Mouse (Mus musculus) MEL-GATA-1-ER (cell line): ENCODE data around the gene Hist1h1t.

Experiments used
- DNase-seq: peaks from one replicate; pipeline ENCODE4 v3.0.0-alpha.2; 2012; ENCODE audit warnings: low read depth; ENCODE audit errors: extremely low read depth

The Hist1h1t gene

GRCm38 (mm10) chr13:23695514-23695913, at the start of gene Hist1h1t:
Gene Hist1h1t (plus strand): TSS chr13:23695814.
- DNase-seq: no peak

DNA sequence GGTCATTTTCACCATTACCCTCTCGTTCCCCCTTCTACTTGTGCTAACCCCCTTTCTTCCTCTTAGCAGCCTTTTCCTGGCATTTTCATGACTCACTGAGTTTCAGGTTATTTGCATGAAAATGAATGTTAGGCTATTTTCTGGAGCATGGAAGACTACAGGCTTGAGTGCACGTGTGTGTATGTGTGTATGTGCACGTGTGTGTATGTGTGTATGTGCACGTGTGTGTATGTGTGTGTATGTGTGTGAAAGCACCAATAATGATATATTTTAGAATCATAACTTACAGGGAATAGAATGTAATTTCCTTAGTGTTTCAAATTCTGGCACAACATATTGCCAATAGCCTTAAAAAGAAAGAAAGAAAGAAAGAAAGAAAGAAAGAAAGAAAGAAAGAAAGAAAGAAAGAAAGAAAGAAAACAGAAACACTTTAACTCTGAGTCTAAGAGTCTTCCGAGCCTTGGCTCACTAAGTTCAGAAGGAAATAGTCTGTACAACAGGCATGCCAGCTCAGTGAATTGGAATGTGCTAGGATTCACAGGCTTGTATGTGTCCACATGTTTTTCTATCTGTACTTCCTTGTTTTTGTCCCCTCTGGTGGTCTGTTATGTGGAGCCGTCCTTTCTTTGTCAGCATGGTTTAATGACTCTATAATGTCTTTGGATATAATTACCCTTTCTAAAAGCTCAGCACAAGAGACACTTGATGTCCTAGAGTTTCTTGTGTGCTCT, 35.8 kb upstream of the Hist1h1t start:
- no peak for DNase-seq

- DNase-seq: no peak
Observed at GRCm38 (mm10) chr13:23662536-23662935, 33.1 kb upstream of the Hist1h1t start.

GRCm38 (mm10) chr13:23681990-23682582, 13.5 kb upstream of the Hist1h1t start:
- no peak for DNase-seq

GRCm38 (mm10) chr13:23682623-23682946, 13.0 kb upstream of the Hist1h1t start:
- DNase-seq: no peak

GRCm38 (mm10) chr13:23682947-23683754, 12.5 kb upstream of the Hist1h1t start:
- peak; percentile 62 for DNase-seq

DNA sequence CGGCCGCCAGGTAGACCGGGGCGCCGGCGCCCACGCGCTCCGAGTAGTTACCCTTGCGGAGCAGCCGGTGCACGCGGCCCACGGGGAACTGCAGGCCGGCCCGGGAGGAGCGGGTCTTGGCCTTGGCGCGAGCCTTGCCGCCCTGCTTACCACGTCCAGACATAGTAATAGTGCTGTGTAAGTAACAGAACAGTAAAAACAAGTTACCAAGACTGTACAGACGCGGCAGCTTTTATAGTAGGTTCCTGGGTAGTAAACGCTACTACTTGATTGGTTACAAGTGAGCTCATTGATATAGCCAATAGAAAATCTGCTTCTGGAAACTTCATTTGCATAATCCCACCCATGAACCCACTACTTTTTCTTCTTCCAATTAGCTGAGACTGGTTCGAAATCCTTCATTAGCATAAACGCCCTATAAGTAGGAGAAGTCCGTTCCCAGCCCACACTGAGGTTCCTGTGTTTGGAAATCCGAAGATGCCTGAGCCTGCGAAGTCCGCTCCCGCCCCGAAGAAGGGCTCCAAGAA, 11.8 kb upstream of the Hist1h1t start, which contains the start of the genes Hist1h2ac and Hist1h2bc:
TSS of gene Hist1h2ac (minus strand) at position 194 of the 527 bp plus-strand sequence.
TSS of gene Hist1h2bc (plus strand) at position 445 of the 527 bp plus-strand sequence.
- DNase-seq: peak; percentile 100

DNA sequence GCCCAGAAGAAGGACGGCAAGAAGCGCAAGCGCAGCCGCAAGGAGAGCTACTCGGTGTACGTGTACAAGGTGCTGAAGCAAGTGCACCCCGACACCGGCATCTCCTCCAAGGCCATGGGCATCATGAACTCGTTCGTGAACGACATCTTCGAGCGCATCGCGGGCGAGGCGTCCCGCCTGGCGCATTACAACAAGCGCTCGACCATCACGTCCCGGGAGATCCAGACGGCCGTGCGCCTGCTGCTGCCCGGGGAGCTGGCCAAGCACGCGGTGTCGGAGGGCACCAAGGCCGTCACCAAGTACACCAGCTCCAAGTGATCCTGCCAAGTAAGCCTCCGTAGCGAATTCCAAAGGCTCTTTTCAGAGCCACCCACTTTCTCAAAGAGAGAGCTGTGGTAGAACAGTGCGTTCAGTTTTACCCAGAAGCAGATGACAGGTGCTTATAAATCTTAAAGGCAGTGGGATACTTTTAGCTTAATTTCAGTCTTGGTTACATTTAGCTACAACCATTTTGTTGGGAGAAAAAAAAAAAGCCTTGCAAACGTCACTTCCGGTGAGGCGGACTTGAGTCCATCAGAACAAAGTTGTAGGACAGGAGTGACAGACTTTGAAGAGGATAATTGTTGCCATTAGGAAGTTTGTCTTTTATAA, 11.2 kb upstream of the Hist1h1t start:
- DNase-seq: peak; percentile 96

GRCm38 (mm10) chr13:23685121-23685861, 10.3 kb upstream of the Hist1h1t start:
- DNase-seq: no peak

- no peak for DNase-seq
Observed at GRCm38 (mm10) chr13:23685966-23686365, 9.6 kb upstream of the Hist1h1t start.

DNA sequence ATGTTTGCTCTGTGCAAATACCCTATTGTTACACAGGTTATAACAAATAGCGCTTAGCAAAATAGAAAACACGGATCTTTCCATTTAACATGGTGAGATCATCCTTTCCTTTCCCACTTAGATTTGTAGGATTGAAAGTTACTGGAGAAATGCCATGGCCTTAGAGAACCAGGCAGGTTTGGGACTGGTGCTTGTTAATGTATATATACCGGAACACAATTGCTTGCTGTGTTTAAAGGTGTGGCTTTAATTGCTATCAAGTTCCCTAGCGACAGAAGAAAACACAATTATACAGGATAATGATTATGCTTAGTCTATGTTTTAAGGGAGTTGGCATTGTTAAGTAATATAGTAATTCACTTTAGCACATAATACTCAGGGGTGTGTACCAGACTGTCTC, 8.4 kb upstream of the Hist1h1t start:
- no peak for DNase-seq

DNA sequence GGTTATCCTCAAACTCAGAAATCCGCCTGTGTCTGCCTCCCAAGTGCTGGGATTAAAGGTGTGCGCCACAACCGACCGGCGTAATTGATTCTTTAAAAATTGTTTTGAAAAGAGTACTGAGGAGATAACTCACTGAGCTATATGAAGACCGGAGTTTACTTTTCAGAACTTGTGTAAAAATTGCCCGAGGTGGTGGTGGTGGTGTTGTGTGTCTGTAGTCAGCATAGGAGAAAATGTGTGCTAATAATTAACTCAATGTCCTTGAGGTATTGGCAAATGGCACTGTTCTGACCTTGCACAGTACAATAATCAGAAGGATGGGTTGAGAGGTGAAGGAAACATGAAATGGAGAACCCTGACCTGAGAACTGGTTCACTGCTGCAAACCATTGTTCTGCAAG, 7.7 kb upstream of the Hist1h1t start:
- no peak for DNase-seq

DNA sequence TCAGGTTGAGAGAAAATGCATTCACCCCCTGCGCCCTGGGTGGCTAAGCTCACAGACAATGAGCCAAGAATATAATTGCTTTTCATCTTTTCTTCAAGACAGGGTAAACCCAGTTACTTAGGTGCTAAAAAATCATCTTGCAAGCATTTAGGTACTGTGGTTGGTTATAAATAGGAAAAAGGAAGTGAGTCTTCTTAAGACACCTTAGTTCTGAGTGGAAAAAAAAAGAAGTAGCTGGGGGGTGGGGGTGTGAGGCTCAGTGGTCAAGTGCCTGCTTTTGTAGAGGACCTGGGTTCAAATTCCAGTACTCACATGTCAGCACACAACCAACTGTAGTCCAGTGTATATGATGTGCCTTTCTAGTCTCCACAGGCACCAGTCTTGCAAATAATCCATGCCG, 6.7 kb upstream of the Hist1h1t start:
- no peak for DNase-seq

- DNase-seq: no peak
Observed at GRCm38 (mm10) chr13:23689459-23689858, 6.2 kb upstream of the Hist1h1t start.

DNA sequence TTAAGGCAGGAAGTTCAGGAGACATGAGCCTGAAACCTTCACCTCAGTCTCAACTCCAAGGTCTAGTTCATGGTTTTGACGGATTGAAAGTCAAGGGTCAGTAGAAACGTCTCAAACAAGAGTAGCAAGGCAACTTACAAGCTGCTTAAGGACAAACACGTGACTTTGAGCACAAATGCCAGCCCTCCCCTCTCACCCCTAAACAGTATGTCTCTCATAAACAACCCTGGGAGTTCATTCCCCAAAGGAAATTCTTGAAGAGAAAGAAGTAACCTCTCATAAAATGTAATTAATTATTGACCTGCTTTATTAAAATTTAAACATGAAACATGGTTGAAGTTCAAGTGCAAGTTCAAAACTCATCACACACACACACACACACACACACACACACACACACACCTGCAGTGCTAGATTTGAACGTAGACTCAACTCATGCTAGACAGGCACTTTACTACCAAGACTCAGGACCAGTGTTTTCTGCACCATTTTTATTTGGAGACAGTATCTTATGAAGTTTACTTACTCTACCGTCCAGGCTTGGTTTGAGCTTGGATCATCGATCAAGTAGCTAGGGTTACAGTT, 1.7 kb upstream of the Hist1h1t start:
- no peak for DNase-seq

DNA sequence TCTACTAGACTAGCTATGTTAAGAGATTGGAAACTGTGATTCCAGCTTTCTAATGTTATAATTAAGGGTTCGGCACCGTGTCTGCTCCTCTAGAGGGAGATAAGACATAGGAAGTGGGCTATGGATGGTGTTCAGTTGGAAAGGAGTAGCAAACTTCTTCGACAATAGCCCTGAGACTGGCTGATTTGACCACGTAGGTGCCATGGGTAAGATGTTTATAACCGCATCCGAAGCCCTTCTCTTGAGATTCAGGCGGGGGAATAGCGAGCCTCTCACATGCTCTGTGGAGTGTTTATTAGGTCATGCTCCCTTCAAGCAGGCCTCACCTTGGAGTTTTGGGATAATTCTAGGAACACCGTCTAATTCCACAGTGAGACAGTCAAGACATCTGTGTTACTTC, 658 bp upstream of the Hist1h1t start:
- no peak for DNase-seq

GRCm38 (mm10) chr13:23696061-23696474, 454 bp downstream of the Hist1h1t start:
- peak; percentile 81 for DNase-seq

DNA sequence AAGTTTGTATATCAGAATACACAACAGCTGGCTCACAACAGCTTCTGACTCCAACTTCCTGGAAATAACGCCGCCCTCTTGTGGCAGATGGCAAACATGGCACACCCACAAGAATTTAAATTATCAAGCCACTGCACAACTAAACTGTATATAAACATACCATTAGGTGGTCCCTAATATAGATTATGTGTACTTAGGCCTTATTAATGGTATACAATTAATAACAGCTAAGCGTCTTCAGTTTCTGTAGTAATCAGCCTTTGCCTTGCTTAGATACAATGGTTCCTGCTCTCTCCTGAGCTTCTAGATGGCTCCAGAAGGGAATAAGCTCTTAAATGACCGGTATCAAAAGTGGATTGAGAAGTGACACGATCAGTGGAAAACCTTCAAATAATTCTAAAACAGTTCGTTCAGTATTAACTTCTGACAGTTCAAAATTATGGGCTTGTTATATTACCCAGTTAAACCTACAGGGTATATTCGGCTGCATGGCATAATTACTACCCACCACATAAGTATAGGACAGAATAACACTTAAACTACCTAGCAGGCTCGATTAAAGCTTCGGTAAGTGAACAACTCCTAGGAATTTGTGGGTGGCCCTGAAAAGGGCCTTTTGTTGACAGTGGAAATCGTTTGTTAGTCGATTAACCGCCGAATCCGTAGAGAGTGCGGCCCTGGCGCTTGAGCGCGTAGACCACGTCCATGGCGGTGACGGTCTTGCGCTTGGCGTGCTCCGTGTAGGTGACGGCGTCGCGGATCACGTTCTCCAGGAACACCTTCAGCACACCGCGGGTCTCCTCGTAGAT, 2.1 kb downstream of the Hist1h1t start:
- DNase-seq: peak; percentile 94

DNA sequence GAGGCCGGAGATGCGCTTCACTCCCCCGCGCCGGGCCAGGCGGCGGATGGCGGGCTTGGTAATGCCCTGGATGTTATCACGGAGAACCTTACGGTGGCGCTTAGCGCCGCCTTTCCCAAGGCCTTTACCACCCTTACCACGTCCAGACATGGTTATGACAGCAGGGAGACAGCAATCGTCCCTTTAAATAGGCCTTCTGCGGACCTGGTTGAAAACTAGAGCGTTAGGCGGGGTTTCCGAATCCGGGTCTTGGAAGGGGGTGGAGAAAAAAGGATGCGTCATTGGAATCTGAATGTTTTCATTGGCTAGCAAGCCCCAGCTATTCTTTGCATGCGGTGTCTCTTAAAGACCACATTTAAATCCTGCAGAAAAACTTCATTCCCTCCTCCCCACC, 2.7 kb downstream of the Hist1h1t start, which contains the start of gene Hist1h4c:
TSS of gene Hist1h4c (minus strand) at position 155 of the 394 bp plus-strand sequence.
- DNase-seq: peak; percentile 99
